Mouse (Mus musculus) neural tube, embryonic 13.5 days (tissue): Measurements from ENCODE around the gene Myo1c. TPM values are rescaled to one million over a fixed set of nuclear protein-coding genes. Genes with fewer than 3 reads are reported as not detected.

Experiments
- ATAC-seq: fragments of 200-750 bp; cut with Nextera tagmentation; 2 replicates; pipeline ENCODE4 v1.8.0; 2017; ENCODE audit warnings: low read depth, mild to moderate bottlenecking, moderate TSS enrichment, moderate library complexity
- H3K27ac ChIP-seq: fragments of 300-500 bp; sonication (generic); replicated peaks from 2 replicates; pipeline ENCODE4 v1.5.1; 2015; ENCODE audit warnings: moderate library complexity, mild to moderate bottlenecking, inconsistent platforms
- H3K27me3 ChIP-seq: fragments of 300-500 bp; sonication (generic); 2 replicates; pipeline ENCODE4 v1.6.1; 2015; ENCODE audit warnings: mild to moderate bottlenecking, inconsistent platforms
- H3K36me3 ChIP-seq: fragments of 300-500 bp; sonication (generic); 2 replicates; pipeline ENCODE4 v1.6.1; 2015; ENCODE audit warnings: mild to moderate bottlenecking, inconsistent platforms
- H3K4me1 ChIP-seq: fragments of 300-500 bp; sonication (generic); replicated peaks from 2 replicates; pipeline ENCODE4 v1.6.1; 2015; ENCODE audit warnings: inconsistent platforms
- H3K4me2 ChIP-seq: fragments of 300-500 bp; sonication (generic); 2 replicates; pipeline ENCODE4 v1.6.1; 2015; ENCODE audit warnings: inconsistent platforms, mild to moderate bottlenecking, moderate library complexity
- H3K4me3 ChIP-seq: fragments of 300-500 bp; sonication (generic); 2 replicates; pipeline ENCODE4 v1.5.1; 2015; ENCODE audit warnings: mild to moderate bottlenecking, inconsistent platforms
- H3K9ac ChIP-seq: fragments of 300-500 bp; sonication (generic); 2 replicates; pipeline ENCODE4 v1.6.1; 2015; ENCODE audit warnings: moderate library complexity, mild to moderate bottlenecking, inconsistent platforms
- H3K9me3 ChIP-seq: fragments of 300-500 bp; sonication (generic); 2 replicates; pipeline ENCODE4 v1.6.1; 2016; ENCODE audit warnings: inconsistent platforms
- WGBS: fragments of 180-500 bp; shearing (Covaris S2); methylation state at CpG from one replicate; pipeline ENCODE4 v1.1.7; 2015; 5-methylcytosine and 5-hydroxymethylcytosine counted together
- polyA plus RNA-seq: library from polyadenylated mRNA; unstranded; fragments of >200 nt; fragmentation: Nextera tagmentation; extraction: Ambion mirVana; gene quantifications from 2 replicates; pipeline ENCODE4 v1.2.1, GENCODE M21; 2015

Gene Myo1c
- polyA plus RNA-seq, 1 experiment from 2014 or later = 10.7 TPM

- Histone ChIP-seq H3K27me3 (peaks cover 41% of the 10 kb centered on the region), H3K27ac (peak overlapping the region; percentile 70), H3K36me3 (no peaks in the 10 kb centered on the region), H3K4me1 (peaks cover 48% of the 10 kb centered on the region), H3K9me3 (no peaks in the 10 kb centered on the region), H3K4me3 (peak overlapping the region; percentile 56), H3K4me2 (peak overlapping the region; percentile 84), H3K9ac (peak overlapping the region; percentile 82)
- WGBS = under 1% methylated on average over 54 of the region's 54 CpGs
- ATAC-seq = peak; percentile 61
Measured at GRCm38 (mm10) chr11:75651426-75652221, 1.3 kb downstream of the Myo1c start.

DNA sequence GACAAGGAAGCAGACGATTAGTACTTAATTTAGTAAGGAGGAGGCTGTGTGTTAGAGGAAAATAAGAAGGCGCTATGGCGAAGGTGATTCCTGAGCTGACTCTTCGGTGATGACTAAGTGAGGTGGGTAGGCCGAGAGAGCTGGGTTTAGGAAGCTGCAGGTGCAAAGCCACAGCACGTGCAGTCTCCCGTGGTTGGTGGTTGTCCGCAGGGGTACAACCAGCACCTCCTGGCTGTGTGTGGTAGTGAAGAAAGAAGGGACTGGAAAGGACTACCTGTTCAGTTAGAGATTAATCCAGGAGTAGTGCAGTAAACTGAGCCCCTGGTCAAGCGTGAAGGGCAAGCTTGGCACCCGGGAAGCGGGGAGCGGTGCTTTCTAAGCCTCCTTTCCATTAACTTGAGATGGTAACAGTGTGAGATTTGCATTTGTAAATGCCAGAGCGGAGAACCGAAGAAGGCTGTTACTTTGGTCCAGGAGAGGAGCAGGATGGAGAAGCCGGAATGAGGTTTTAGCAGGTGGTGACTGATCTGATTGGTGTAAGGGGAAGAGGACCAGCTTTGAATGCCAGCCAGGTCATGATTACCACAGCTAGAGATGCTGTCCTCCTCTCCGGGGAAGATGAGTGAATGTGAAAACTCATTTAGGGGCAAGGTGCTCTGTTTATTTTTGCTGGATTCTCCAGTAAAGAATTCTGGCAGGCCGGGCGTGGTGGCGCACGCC is 2.1 kb downstream of the Myo1c start:
- 21% methylated on average over 20 of the region's 20 CpGs for WGBS
- Histone ChIP-seq H3K27me3 (peaks cover 47% of the 10 kb centered on the region), H3K9me3 (no peaks in the 10 kb centered on the region), H3K4me1 (peaks cover 55% of the 10 kb centered on the region), H3K27ac (peak overlapping the region; percentile 70; the same call in 1 of the 2 replicates), H3K4me2 (peak overlapping the region; percentile 84), H3K4me3 (peak overlapping the region; percentile 56), H3K36me3 (no peaks in the 10 kb centered on the region), H3K9ac (peak overlapping the region; percentile 82)
- no peak; the same call in 1 of the 2 replicates for ATAC-seq

DNA sequence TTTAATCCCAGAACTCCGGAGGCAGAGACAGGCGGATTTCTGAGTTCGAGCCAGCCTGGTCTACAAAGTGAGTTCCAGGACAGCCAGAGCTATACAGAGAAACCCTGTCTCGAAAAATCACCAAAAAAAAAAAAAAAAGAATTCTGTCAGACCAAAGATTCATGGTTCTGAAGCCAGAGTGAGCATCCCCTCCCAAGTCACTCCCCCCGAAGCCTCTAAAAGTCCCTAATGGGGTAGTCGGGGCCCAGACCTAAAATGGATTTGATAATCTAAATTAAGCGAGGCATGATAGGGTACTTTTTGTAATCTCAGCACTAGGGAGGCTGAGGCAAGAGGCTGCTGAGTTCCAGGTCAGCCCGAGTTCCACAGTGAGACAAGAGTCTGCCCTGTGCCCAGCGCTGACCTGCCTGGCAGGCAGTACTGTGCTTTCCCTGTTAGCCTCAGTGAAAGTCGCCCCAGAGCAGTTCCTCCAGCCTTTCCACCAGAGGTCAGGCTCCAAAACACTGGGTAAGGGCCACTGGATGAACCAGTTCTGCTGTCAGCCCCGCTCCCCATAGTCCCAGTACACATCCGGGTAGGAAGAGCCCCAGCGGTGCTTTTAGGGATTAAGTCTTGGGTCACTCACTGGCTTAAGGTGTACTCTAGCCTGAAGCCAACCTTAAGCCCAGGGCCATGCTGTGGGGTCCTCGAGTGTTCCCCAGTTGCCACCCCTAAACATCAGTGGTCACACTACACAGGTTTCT is 2.8 kb downstream of the Myo1c start:
- H3K4me1 ChIP-seq = peaks cover 55% of the 10 kb centered on the region

GRCm38 (mm10) chr11:75653781-75654470 is 3.6 kb downstream of the Myo1c start:
- under 1% methylated on average over 43 of the region's 45 CpGs for WGBS
- Histone ChIP-seq H3K4me2 (peak overlapping the region; percentile 97), H3K9me3 (no peaks in the 10 kb centered on the region), H3K9ac (peak overlapping the region; percentile 68), H3K36me3 (no peaks in the 10 kb centered on the region), H3K4me1 (peaks cover 55% of the 10 kb centered on the region), H3K27me3 (peaks cover 47% of the 10 kb centered on the region), H3K4me3 (peak overlapping the region; percentile 46), H3K27ac (0 out of 2 replicates have a peak overlapping the region, but pooled peaks have one; percentile 33)
- ATAC-seq = peak; percentile 47

More for the DNA sequence above, 2.8 kb downstream of the Myo1c start:
- peak overlapping the region; percentile 97 for H3K4me2 ChIP-seq
- WGBS = 25% methylated on average over 14 of the region's 14 CpGs
- H3K36me3 ChIP-seq = no peaks in the 10 kb centered on the region
- peak overlapping the region; percentile 68; the same call in 1 of the 2 replicates for H3K9ac ChIP-seq
- 0 out of 2 replicates have a peak overlapping the region, but pooled peaks have one; percentile 33 for H3K27ac ChIP-seq
- ATAC-seq = no peak
- peaks cover 47% of the 10 kb centered on the region for H3K27me3 ChIP-seq
- H3K4me3 ChIP-seq = peak overlapping the region; percentile 46; the same call in 1 of the 2 replicates
- H3K9me3 ChIP-seq = no peaks in the 10 kb centered on the region

- Histone ChIP-seq H3K9me3 (no peaks in the 10 kb centered on the region), H3K27me3 (peaks cover 47% of the 10 kb centered on the region), H3K9ac (peak overlapping the region; percentile 68), H3K27ac (0 out of 2 replicates have a peak overlapping the region, but pooled peaks have one; percentile 33), H3K4me3 (peak overlapping the region; percentile 46), H3K4me2 (peak overlapping the region; percentile 97), H3K4me1 (peaks cover 55% of the 10 kb centered on the region), H3K36me3 (no peaks in the 10 kb centered on the region)
- ATAC-seq = no peak
- 39% methylated on average over 25 of the region's 25 CpGs for WGBS
Measured at GRCm38 (mm10) chr11:75654471-75655390, 4.4 kb downstream of the Myo1c start.

GRCm38 (mm10) chr11:75655621-75656545 is 5.6 kb downstream of the Myo1c start:
- Histone ChIP-seq H3K36me3 (0 out of 2 replicates have a peak, but pooled peaks cover 3% of the 10 kb centered on the region), H3K4me2 (peak overlapping the region; percentile 97), H3K4me1 (peaks cover 53% of the 10 kb centered on the region), H3K4me3 (peak overlapping the region; percentile 62), H3K27me3 (peaks cover 47% of the 10 kb centered on the region), H3K9me3 (no peaks in the 10 kb centered on the region), H3K27ac (peak overlapping the region; percentile 28), H3K9ac (peak overlapping the region; percentile 81)
- no peak for ATAC-seq
- 2% methylated on average over 78 of the region's 78 CpGs for WGBS

- peak overlapping the region; percentile 81 for H3K9ac ChIP-seq
- no peak for ATAC-seq
- no peaks in the 10 kb centered on the region for H3K9me3 ChIP-seq
- peak overlapping the region; percentile 97 for H3K4me2 ChIP-seq
- H3K4me1 ChIP-seq = peaks cover 46% of the 10 kb centered on the region
- peak overlapping the region; percentile 62 for H3K4me3 ChIP-seq
- peaks cover 11% of the 10 kb centered on the region; the same call in 1 of the 2 replicates for H3K36me3 ChIP-seq
- no peak overlapping the region for H3K27ac ChIP-seq
- H3K27me3 ChIP-seq = peaks cover 47% of the 10 kb centered on the region
- 64% methylated on average over 19 of the region's 20 CpGs for WGBS
Measured at GRCm38 (mm10) chr11:75656621-75657590, 6.6 kb downstream of the Myo1c start.

DNA sequence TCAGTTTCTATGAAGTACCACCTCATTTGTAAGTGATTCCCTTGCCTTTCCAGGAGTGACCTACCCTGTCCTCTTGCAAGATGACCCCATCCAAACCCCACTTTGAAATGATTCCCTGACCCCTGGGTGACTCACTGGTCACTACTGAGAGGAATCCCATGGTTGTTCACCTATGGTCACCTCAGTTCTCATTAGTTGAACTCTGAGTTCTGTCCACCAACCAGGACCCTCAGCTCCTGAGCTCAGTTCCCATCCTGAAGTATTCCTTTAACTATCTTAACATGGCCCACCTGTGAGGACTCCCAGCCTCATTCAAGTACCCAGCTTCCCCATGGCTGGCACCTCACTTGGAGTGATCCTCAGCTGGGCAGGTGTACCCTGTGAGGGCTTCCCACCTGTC is 7.5 kb downstream of the Myo1c start:
- Histone ChIP-seq H3K27me3 (peaks cover 40% of the 10 kb centered on the region), H3K36me3 (peaks cover 20% of the 10 kb centered on the region; the same call in 1 of the 2 replicates), H3K4me3 (no peak overlapping the region), H3K27ac (no peak overlapping the region), H3K9me3 (no peaks in the 10 kb centered on the region), H3K4me1 (peaks cover 38% of the 10 kb centered on the region), H3K9ac (no peak overlapping the region), H3K4me2 (no peak overlapping the region)
- ATAC-seq = no peak

DNA sequence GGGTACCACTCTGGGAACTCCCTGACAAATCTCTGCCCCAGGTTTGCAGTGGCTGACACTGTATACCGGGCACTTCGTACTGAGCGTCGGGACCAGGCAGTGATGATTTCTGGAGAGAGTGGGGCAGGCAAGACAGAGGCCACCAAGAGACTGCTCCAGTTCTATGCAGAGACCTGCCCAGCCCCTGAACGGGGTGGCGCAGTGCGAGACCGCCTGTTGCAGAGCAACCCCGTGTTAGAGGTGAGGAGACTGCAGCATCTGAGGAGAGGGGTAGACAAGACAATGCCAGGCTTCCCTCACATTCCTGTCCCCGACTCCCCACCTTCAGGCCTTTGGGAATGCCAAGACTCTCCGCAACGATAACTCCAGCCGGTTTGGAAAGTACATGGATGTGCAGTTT is 8.0 kb downstream of the Myo1c start:
- peaks cover 35% of the 10 kb centered on the region for H3K4me1 ChIP-seq
- H3K9me3 ChIP-seq = no peaks in the 10 kb centered on the region
- WGBS = 94% methylated on average over 13 of the region's 13 CpGs
- no peak for ATAC-seq
- H3K27ac ChIP-seq = no peak overlapping the region
- H3K36me3 ChIP-seq = peaks cover 21% of the 10 kb centered on the region; the same call in 1 of the 2 replicates
- H3K27me3 ChIP-seq = peaks cover 36% of the 10 kb centered on the region
- H3K4me2 ChIP-seq = no peak overlapping the region
- no peak overlapping the region for H3K4me3 ChIP-seq
- no peak overlapping the region for H3K9ac ChIP-seq
